Mouse (Mus musculus): ENCODE data around the gene Gm28051.

The Gm28051 gene

GRCm38 (mm10) chr12:102706833-102707463 is 50.6 kb downstream of the Gm28051 start:
- no peak for DNase-seq (ENCODE audit: inconsistent ontology term)

DNA sequence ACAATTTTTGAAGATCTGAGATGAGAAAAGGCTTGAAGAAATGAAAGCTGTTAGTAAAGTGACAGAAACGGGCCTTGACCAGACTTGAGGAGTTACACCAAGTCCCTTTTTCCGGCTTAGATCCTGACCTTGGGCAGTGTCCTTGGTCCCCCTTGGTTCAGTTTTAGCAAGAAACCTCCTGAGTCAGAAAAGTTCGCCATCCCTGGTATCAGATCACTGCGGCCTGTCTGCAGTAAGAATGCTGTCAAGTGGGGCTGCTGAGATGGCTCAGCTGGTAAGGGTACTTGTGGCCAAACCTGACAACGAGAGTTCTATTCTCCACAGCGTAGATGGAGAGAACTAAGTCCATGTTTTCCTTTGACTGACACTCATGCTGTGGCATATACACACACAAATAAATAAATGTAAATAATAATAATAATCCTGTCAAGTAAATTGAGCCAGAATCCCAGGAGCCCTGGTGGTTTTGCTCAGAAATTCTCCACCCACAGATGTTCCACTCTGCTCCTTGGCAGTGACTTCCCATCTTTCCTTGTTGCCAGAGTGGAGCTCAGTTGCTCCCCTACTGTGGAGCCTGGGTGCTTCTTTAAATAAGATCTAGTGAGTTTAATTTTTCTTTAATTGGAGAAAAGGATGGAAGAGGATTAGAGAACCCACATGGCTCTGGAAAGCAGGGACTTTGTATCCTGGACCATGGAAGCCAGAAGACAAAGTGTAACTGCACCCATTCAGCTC is 51.5 kb downstream of the Gm28051 start:
- no peak for DNase-seq (ENCODE audit: inconsistent ontology term)

DNA sequence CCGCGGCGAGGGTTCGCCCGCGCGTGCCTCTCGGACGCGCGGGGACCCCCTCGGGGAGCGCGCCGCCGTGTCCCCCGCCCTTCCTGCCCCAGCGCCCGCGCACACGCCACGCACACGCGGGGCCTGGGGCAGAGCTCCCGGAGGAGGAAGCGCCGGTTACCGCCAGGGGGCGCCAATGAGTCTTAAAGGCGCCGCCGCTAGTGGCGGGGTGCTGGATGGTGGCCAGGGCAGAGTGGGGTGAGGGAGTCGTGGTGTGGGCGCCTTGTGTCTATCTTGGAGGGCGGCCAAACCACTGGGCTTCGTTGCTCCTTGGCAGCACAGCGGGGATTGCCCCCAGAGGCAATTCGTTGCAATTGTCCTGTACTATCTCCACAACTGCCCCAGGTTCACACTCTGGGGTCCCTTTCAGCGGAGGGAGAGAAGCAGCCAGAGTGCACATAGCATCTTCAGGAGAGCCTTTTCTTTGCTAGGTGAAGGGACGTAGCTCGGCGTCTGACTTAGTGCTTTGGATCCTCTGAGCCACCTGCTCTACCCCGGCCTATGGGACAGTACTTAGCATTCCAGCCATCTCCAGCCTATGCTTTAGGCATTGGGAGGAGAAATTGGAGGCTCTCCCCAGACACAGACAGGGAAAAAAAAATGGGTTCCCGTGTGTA is 52.2 kb downstream of the Gm28051 start:
- DNase-seq (ENCODE audit: inconsistent ontology term) = peak; percentile 88

GRCm38 (mm10) chr12:102704457-102705198 is 52.9 kb downstream of the Gm28051 start, which contains the start of gene Itpk1:
TSS of gene Itpk1 (minus strand) at chr12:102704930.
- DNase-seq (ENCODE audit: inconsistent ontology term) = peak; percentile 74

DNA sequence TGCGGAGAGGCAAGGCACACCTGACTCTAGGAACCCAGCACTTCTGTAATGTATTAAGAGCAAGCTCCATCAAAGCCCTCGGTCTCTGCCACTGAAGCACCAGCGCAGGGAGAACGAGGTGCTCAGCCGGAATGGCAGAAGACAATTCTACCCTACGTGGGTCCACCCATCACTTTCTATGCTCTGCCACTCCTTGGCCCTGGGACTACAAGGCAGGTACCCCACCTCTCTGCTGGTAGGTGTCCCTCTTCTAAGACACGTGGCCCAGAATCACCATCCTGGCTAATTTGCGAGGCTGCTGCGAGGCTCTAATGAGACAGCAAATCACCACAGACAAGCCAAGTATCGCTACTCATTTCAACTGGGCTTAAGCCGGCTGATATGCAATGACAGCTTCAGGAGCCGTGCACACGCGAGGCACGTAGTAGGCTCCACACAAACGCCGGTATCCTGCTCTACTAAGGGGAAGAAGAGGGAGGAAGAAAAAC is 53.6 kb downstream of the Gm28051 start:
- no peak for DNase-seq (ENCODE audit: inconsistent ontology term)

DNA sequence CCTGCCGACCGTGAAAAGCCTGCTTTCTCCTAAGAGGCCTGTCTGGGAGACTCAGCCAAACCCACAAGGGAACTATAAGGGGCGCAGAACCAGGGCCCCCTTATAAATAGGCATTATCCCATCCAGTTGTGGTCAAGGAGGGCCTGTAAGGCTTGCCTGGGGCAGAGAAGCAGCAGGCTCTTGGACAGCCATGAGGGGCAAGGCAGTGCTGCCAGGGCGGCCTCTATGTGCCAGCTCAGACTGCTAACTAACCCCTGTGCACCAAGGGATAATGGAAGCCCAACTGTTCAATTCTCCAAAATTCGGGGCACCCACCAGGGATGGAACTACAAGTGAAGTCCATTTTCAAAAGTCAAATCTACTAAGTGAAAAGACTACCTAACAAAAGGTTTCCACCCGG is 54.1 kb downstream of the Gm28051 start:
- peak; percentile 41 for DNase-seq (ENCODE audit: inconsistent ontology term)

GRCm38 (mm10) chr12:102703111-102703412 is 54.5 kb downstream of the Gm28051 start:
- DNase-seq (ENCODE audit: inconsistent ontology term) = peak; percentile 47

- peak; percentile 72 for DNase-seq (ENCODE audit: inconsistent ontology term)
Measured at GRCm38 (mm10) chr12:102702356-102703110, 55.0 kb downstream of the Gm28051 start.

DNA sequence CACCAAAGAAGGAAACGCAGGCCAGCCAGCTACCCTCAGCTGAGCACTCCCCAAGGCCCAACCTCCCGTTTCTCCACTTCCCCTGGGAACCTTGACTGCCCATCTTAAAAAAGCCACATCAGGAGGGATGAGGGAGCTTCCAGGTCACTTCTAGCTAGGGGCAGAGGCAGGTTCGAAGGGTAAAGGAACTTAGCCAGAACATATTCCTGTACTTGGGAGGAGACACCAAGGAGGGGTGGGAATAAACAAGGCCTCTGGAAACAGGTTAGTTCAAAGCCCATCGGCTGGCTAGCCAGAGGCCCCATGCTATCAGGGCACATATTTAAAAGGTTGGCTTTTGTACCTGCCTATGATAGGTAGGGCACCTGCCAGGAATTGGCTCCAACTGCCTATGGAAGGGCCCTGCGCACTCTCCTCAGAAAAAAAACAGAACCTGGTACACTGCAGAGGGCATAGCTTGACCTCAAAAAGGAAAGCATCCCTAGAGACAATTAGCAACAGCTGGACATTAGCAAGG is 55.8 kb downstream of the Gm28051 start:
- no peak for DNase-seq (ENCODE audit: inconsistent ontology term)

DNA sequence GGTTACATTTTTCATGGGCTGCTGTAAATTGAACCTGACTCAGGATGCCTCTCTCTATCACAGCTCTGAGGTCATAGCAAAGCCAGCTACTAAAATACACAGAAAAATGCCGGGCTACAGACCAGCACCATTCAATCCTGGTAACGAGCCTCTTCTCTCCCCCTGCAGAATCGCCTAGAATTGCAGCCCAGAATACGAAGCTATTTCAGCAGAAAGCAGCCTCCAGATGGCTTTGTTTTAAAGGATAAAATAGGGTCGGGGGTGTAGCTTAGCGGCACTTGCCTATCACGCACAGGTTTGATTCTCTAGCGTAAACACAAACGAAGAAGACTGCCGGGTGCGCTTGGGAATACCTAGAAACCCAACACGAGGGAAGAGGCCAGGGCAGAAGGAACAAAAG is 57.1 kb downstream of the Gm28051 start:
- no peak for DNase-seq (ENCODE audit: inconsistent ontology term)

- no peak for DNase-seq (ENCODE audit: inconsistent ontology term)
Measured at GRCm38 (mm10) chr12:102699156-102699555, 58.4 kb downstream of the Gm28051 start.

DNA sequence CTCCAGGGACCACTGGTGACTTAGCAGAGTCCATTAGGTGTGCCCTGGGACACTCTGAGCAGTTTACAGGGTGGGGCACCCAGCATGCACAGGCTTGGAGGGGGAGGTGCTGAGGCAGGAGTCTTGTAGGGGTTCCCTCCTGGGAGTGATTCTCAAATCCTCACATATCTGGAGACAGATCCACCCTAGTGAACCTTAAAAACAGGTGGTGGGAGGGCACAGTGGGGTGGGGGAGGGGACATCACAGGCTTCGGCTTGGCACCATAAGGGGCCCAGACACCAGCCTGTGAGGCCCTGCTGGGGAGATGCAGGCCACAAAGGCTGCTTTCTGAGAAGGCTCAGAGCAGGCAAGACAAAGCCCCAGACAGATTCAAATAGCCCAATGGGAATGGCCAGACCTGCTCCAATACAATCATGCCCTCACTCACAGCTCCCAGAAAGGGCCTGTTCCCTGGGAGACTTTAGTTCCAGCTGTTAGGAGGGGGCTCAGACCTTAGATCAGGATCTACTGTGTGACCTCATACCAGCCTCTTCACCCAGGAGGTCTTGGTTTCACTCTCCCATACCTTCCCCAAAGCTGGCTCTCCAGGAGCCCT is 59.4 kb downstream of the Gm28051 start:
- no peak for DNase-seq (ENCODE audit: inconsistent ontology term)

GRCm38 (mm10) chr12:102697381-102697780 is 60.2 kb downstream of the Gm28051 start:
- no peak for DNase-seq (ENCODE audit: inconsistent ontology term)

- no peak for DNase-seq (ENCODE audit: inconsistent ontology term)
Measured at GRCm38 (mm10) chr12:102696635-102697354, 60.8 kb downstream of the Gm28051 start.

DNA sequence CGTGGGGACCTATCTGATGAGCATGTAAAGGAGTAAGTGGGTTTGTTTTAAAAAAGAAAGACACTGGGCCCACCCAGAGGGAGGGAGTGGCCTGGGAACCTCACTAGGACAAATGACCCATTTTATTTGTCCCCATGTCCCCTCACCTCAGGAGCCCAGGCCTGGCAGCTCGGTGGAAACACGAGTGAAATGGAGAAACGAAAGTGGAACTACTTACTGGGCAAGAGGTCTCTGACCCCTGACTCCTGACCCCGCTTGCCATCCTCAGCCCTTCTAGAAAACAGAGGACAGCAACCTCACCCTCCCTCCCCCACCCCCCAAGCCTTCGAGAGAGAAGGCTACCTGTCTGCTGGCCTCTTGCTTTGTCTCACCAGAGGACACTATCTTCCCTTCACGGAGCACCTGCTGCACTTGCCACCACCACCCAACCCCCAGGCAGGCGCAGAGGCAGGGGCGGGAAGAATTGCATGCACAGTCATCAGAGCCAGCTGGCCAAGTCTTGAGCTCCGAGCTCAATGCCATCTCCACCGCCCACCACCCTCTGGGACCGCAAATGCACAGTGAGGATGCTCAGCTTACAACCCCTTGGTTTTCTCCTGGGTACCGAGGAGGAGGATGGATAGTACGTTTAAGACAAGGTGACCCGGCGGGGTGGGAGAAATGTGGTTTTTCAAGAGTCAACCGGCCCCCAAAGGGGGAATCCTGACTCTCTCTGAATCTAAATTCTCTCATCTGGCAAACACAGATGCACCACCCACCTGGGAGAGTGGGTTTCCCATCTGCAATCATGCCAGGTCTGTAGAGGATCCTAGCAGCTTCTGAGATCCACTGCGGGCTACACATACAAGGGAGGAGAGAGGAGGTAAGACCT is 62.0 kb downstream of the Gm28051 start:
- DNase-seq (ENCODE audit: inconsistent ontology term) = no peak

- no peak for DNase-seq (ENCODE audit: inconsistent ontology term)
Measured at GRCm38 (mm10) chr12:102691761-102692160, 65.8 kb downstream of the Gm28051 start.

DNA sequence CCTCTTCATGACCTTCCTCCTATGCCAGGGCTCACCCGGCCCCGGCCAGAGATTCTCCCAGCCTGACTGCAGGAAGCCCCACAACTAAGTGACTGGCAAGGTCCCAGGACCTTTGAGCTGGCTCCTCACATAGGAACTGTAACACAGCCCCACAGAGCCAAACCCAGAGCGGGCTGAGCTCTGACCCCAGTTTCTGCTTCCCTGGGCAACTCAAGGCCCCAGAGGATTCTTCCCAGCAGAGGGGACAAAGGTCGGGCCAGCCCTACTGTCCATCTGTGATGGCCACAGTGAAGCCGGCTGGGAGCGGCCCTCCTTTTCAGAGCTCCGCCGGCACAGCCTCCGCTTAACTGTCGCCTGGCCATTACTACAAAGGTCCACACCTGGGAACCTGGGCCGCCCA is 66.4 kb downstream of the Gm28051 start:
- no peak for DNase-seq (ENCODE audit: inconsistent ontology term)

- no peak for DNase-seq (ENCODE audit: inconsistent ontology term)
Measured at GRCm38 (mm10) chr12:102689773-102690563, 67.6 kb downstream of the Gm28051 start.

All from Muller cell, postnatal 12 days (primary cell).